Mouse (Mus musculus) spleen, adult 2 months (tissue): ENCODE results near the gene Tmem38b. TPM values are rescaled to one million over a fixed set of nuclear protein-coding genes. Genes with fewer than 3 reads are reported as not detected.

Experiments used
- DNase-seq, 2 experiments: peaks; one replicate each; pipeline versions ENCODE4 v3.0.0 to v3.0.0-alpha.2; 2012 to 2021; ENCODE audit warnings: low spot score in 2 of 2, low read depth in 1 of 2
- H3K27ac ChIP-seq: fragments of 200-500 bp; 2 replicates; pipeline ENCODE4 v1.5.1; 2012; ENCODE audit warnings: low read length, inconsistent platforms; ENCODE audit not compliant: insufficient read depth
- H3K27me3 ChIP-seq: fragments of 200-500 bp; 2 replicates; pipeline ENCODE4 v1.6.1; 2012; ENCODE audit warnings: mild to moderate bottlenecking, moderate library complexity, low read length, inconsistent platforms; ENCODE audit not compliant: control insufficient read depth, insufficient read depth
- H3K36me3 ChIP-seq: fragments of 200-500 bp; 2 replicates; pipeline ENCODE4 v1.6.1; 2012; ENCODE audit warnings: mild to moderate bottlenecking, low read length, inconsistent platforms; ENCODE audit not compliant: control insufficient read depth, insufficient read depth
- H3K4me1 ChIP-seq: fragments of 200-500 bp; 2 replicates; pipeline ENCODE4 v1.6.1; 2011; ENCODE audit warnings: inconsistent platforms; ENCODE audit not compliant: control insufficient read depth, insufficient read depth, insufficient read length
- H3K4me3 ChIP-seq: fragments of 200-500 bp; 2 replicates; pipeline ENCODE4 v1.5.1; 2011; ENCODE audit warnings: mild to moderate bottlenecking, inconsistent platforms; ENCODE audit not compliant: insufficient read depth, insufficient read length; ENCODE audit errors: extremely low read depth
- CTCF ChIP-seq: fragments of 200-500 bp; IDR thresholded peaks from 2 replicates; pipeline ENCODE4 v1.5.1; 2011; ENCODE audit warnings: mild to moderate bottlenecking, inconsistent platforms; ENCODE audit not compliant: insufficient read depth, insufficient read length, insufficient replicate concordance; ENCODE audit errors: extremely low read depth
- POLR2A ChIP-seq: fragments of 200-500 bp; IDR thresholded peaks from 2 replicates; pipeline ENCODE4 v1.6.1; 2011; ENCODE audit warnings: low read depth, low read length, inconsistent platforms
- WGBS: fragments of 180-500 bp; shearing (Covaris S2); methylation state at CpG from one replicate; pipeline ENCODE4 v1.1.7; 2018; 5-methylcytosine and 5-hydroxymethylcytosine counted together
- polyA plus RNA-seq: library from polyadenylated mRNA; depleted of rRNA; stranded (reverse); fragments of >200 nt; gene quantifications from 2 replicates; pipeline ENCODE4 v1.2.3, GENCODE M21; 2012

The Tmem38b gene
- polyA plus RNA-seq, 1 experiment, result 2.5 TPM

DNA sequence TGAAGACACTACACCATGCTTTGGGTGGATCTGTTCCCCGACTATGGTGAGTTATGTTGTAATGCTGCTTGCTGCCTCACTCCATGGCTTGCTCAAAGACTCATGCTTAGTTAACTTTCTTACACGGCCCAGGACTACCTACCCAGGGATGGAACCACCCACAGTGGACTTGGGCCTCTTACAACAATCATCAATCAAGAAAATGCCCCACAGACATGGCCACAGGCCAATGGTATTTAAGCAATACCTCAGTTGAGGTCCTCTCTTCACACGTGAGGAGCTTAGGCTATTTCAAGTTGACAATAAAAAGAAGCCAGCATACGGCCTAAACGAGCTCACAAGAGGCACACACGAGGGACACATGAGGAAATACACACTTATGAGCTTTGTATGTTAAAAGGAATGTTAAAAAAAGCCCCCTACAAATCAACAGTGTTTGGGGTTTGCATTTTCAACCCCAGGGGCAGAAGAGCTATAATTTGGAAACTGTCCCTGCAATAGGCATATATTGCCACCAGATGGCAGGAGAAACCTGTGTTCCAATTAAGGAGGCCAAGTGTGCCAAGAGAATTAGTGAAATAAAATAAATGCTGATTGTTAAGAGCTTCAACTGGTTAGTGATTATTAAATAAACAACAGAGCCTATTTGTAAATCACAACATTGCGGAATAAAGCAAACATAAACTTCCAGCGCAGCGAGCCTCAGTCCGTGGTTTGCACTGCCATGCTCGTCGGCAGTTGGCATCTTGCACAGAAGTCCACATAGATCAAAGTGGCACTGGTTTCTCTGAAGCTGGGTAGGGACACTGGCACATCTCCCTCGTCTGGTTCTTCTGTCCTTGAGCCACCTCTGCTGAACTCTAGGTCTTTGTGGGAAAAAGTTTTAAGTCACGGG is 58.8 kb downstream of the Tmem38b start:
- 72% methylated on average over 14 of the region's 14 CpGs for WGBS
- no peaks in the 10 kb centered on the region for H3K4me1 ChIP-seq
- H3K4me3 ChIP-seq, result no peak overlapping the region
- DNase-seq, result peak in 1 of 2 experiments; percentile 25
- TF ChIP-seq POLR2A (no peak), CTCF (0 out of 2 replicates have a peak, but pooled peaks have one; percentile 26)
- H3K27ac ChIP-seq, result no peak overlapping the region
- H3K27me3 ChIP-seq, result no peaks in the 10 kb centered on the region
- H3K36me3 ChIP-seq, result no peaks in the 10 kb centered on the region

DNA sequence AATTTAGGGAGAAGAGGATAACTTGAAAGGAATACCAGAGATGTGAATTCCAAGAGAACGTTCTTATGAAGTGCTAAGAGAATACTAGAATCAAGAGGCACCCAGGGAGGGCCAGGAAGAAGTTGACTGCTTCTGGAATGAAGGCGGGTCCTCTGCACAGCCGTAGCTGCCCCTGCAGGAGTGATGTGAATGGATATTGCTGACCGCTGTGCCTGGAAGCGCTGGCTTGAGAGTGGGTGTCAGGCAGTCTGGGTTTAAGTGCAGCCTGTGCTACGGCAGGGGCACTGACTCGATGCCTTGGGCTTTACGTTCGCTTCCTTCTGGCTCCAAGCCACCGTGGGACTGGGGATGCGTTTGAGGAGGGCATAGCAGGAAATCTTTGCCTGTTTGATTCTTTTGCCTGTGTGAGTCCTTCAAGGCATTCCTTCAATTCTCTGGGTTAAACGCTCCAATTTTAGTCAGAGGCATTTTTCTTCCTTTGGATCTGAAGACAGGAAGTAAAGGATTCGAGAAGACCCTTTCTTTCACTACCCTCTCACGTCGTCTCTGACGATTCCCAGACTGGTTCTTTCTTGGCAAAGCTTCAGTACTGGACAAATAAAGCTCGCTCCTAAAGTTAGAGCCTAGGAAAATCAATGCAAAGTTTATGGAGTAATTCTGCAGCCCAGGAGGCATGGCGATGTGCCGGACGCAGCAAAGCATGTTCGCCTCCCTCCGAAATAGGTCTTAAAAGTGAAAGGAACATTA is 60.7 kb downstream of the Tmem38b start:
- Histone ChIP-seq H3K36me3 (no peaks in the 10 kb centered on the region), H3K27ac (no peak overlapping the region), H3K4me1 (no peaks in the 10 kb centered on the region), H3K27me3 (no peaks in the 10 kb centered on the region), H3K4me3 (no peak overlapping the region)
- 74% methylated on average over 22 of the region's 22 CpGs for WGBS
- TF ChIP-seq POLR2A (no peak), CTCF (no peak)
- DNase-seq, result no peak

DNA sequence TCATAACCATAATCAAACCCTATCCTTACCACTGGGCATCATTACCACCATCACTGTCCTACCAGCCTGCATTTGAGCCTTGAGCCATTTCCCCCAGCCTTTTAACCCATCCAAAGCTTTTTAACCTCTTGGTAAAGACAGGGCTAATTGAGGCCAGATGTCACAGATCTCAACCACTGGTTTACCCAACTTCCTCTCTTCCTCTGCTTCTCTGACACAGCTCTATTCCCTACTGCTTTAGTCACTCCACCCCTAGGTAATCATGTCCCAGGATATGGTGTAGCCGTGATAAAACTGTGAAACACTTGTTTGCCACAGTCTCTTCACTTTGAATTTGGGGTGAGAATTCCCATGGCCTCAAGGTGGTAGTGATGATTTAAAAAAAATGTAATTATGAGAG is 69.5 kb downstream of the Tmem38b start:
- Histone ChIP-seq H3K27ac (no peak overlapping the region), H3K4me1 (no peaks in the 10 kb centered on the region), H3K36me3 (no peaks in the 10 kb centered on the region), H3K4me3 (no peak overlapping the region), H3K27me3 (no peaks in the 10 kb centered on the region)
- no peak for DNase-seq
- no peak for TF ChIP-seq CTCF
- TF ChIP-seq POLR2A, result no peak
- 32% methylated on average over 1 of the region's 1 CpGs for WGBS

DNA sequence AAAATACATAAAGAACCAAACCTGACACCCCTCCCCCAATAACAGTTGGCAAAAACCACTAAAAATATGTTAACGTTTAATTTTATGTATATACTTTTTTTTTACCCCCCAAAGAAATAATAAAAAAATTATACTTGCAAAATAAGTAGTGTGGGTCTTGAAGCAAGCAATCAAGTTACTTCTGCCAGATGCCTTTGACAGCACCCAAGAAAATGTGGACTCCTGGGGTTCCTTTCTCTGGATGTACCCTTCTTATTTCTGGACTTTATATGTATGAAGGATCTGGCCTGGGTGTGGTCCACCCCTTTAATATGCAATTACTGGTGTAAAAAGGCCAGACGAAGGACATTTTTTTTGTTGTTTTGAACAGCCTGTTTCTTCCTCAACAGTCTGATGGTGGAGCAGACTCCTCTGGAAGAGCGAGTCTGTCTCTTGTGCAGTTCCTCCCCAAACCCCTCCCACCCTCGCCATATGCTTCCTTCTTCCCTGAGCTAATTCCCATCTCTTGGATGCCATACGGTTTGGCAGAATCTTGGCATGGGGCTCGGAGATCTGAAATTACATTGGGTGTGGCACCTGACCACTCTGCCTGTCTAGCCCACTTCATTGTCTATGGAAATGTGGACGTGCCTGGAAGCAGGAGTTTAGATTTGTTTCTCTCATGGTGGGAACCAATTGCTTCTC is 70.4 kb downstream of the Tmem38b start:
- Histone ChIP-seq H3K4me3 (no peak overlapping the region), H3K27ac (no peak overlapping the region), H3K27me3 (no peaks in the 10 kb centered on the region), H3K4me1 (no peaks in the 10 kb centered on the region), H3K36me3 (no peaks in the 10 kb centered on the region)
- DNase-seq, result no peak
- no peak for TF ChIP-seq CTCF
- TF ChIP-seq POLR2A, result no peak
- 80% methylated on average over 7 of the region's 7 CpGs for WGBS

DNA sequence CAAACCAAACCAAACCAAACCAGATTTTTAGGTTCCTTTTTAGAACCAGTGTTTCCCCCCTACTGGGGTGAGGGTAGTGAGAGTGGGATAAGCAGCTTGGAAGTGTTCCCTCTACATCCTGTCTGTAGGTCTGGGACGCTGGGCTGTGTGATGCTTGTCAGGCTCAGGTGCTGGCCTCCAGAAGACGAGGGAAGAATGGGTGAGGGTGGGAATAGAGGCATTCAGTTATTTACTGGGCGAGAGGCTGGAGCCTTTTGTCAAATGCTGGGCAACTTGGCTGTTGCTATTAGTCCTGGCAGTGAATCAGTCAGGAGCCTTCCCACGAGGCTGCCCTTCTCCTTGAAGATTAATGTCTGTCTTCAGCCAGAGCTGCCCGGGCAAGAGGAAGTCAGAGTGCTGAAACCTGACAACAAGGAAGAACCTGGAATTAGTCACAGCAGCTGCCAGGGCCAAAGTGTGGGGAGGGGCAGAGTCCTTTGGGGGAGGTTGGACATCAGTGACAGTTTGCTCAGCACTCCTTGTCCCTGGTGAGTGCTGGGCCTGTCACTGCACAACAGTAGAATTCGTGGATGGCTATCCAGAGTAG is 74.6 kb downstream of the Tmem38b start:
- Histone ChIP-seq H3K4me3 (no peak overlapping the region), H3K4me1 (no peaks in the 10 kb centered on the region), H3K27me3 (no peaks in the 10 kb centered on the region), H3K36me3 (no peaks in the 10 kb centered on the region), H3K27ac (no peak overlapping the region)
- WGBS, result 41% methylated on average over 6 of the region's 6 CpGs
- no peak for DNase-seq
- TF ChIP-seq CTCF (no peak), POLR2A (no peak)

DNA sequence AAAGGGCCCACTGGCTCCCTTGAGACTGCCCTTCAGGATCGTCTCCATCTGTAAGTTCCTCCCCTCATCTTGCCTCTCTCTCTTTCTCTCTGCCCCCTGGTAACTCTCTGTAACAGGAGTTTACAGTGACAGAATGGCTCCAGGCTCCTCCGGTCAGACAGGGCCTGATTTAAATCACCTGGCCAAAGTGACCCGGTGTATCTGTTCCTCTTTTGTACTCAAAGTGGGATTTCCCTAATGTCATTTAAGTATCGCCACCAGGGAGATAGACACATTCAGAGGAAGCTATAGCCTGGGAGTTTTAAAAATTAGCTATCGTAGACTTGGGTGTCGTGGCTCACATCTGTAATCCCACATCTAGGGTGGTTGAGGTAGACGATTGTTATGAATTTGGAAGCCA is 78.5 kb downstream of the Tmem38b start:
- 71% methylated on average over 7 of the region's 7 CpGs for WGBS
- Histone ChIP-seq H3K27me3 (no peaks in the 10 kb centered on the region), H3K4me1 (no peaks in the 10 kb centered on the region), H3K27ac (no peak overlapping the region), H3K36me3 (no peaks in the 10 kb centered on the region), H3K4me3 (no peak overlapping the region)
- no peak for DNase-seq
- TF ChIP-seq POLR2A (no peak), CTCF (no peak)
